Mouse (Mus musculus) kidney, adult 9 months (tissue): Measurements from ENCODE around the gene Fgfr2.
A peak's percentile ranks its signal among the peaks of the same experiment; 100 is the strongest.

Source experiments
- DNase-seq: peaks from one replicate; pipeline ENCODE4 v3.0.0; 2022

Fgfr2 gene

GRCm38 (mm10) chr7:131037083-131037482 lies 2086.1 kb downstream of the Fgfr2 start:
- DNase-seq: no peak

- DNase-seq: no peak
Observed at GRCm38 (mm10) chr7:131036396-131036795, 2086.8 kb downstream of the Fgfr2 start.

- no peak for DNase-seq
Observed at GRCm38 (mm10) chr7:131031755-131032154, 2091.4 kb downstream of the Fgfr2 start, which contains the start of gene Dmbt1. Gene Dmbt1 (plus strand): TSS chr7:131032053.

GRCm38 (mm10) chr7:131027557-131027956 lies 2095.6 kb downstream of the Fgfr2 start:
- DNase-seq: no peak

GRCm38 (mm10) chr7:131024807-131025206 lies 2098.3 kb downstream of the Fgfr2 start:
- DNase-seq: no peak

GRCm38 (mm10) chr7:131019181-131019580 lies 2104.0 kb downstream of the Fgfr2 start:
- DNase-seq: no peak

- no peak for DNase-seq
Observed at GRCm38 (mm10) chr7:131011901-131012300, 2111.2 kb downstream of the Fgfr2 start.

- no peak for DNase-seq
Observed at GRCm38 (mm10) chr7:131009178-131009577, 2114.0 kb downstream of the Fgfr2 start.

- DNase-seq: no peak
Observed at GRCm38 (mm10) chr7:131007221-131007620, 2115.9 kb downstream of the Fgfr2 start.

- DNase-seq: no peak
Observed at GRCm38 (mm10) chr7:131004071-131004470, 2119.1 kb downstream of the Fgfr2 start.

- no peak for DNase-seq
Observed at GRCm38 (mm10) chr7:131001976-131002726, 2121.0 kb downstream of the Fgfr2 start.

GRCm38 (mm10) chr7:130993907-130994306 lies 2129.2 kb downstream of the Fgfr2 start:
- peak; percentile 30 for DNase-seq

GRCm38 (mm10) chr7:130991174-130991789 lies 2131.9 kb downstream of the Fgfr2 start:
- no peak for DNase-seq

- no peak for DNase-seq
Observed at GRCm38 (mm10) chr7:130989371-130989770, 2133.8 kb downstream of the Fgfr2 start.

GRCm38 (mm10) chr7:130988146-130988545 lies 2135.0 kb downstream of the Fgfr2 start:
- DNase-seq: no peak

GRCm38 (mm10) chr7:130985716-130986115 lies 2137.4 kb downstream of the Fgfr2 start:
- DNase-seq: no peak

GRCm38 (mm10) chr7:130985193-130985592 lies 2138.0 kb downstream of the Fgfr2 start:
- DNase-seq: no peak

- no peak for DNase-seq
Observed at GRCm38 (mm10) chr7:130984294-130984693, 2138.9 kb downstream of the Fgfr2 start.

GRCm38 (mm10) chr7:130982881-130983280 lies 2140.3 kb downstream of the Fgfr2 start:
- DNase-seq: no peak

- peak; percentile 30 for DNase-seq
Observed at GRCm38 (mm10) chr7:130982371-130982770, 2140.8 kb downstream of the Fgfr2 start.

- no peak for DNase-seq
Observed at GRCm38 (mm10) chr7:130980130-130980529, 2143.0 kb downstream of the Fgfr2 start.

- DNase-seq: no peak
Observed at GRCm38 (mm10) chr7:130978545-130978944, 2144.6 kb downstream of the Fgfr2 start.

GRCm38 (mm10) chr7:130977794-130978521 lies 2145.2 kb downstream of the Fgfr2 start:
- DNase-seq: peak; percentile 94
